Mouse (Mus musculus): ENCODE results near the gene Vcl.

The Vcl gene

GRCm38 (mm10) chr14:20938424-20938823 is 9.2 kb downstream of the Vcl start:
- in situ Hi-C loops (cut with MboI, MseI), result no loop called here

GRCm38 (mm10) chr14:20938860-20939259 is 9.7 kb downstream of the Vcl start:
- in situ Hi-C loops (cut with MboI, MseI), result no loop called here

GRCm38 (mm10) chr14:20945296-20945695 is 16.1 kb downstream of the Vcl start:
- in situ Hi-C loops (cut with MboI, MseI), result no loop called here

GRCm38 (mm10) chr14:20956021-20956420 is 26.8 kb downstream of the Vcl start:
- in situ Hi-C loops (cut with MboI, MseI), result no loop called here

GRCm38 (mm10) chr14:20958971-20959370 is 29.8 kb downstream of the Vcl start:
- in situ Hi-C loops (cut with MboI, MseI), result no loop called here

- in situ Hi-C loops (cut with MboI, MseI), result no loop called here
Observed at GRCm38 (mm10) chr14:20962466-20962865, 33.3 kb downstream of the Vcl start.

GRCm38 (mm10) chr14:20962906-20963305 is 33.7 kb downstream of the Vcl start:
- in situ Hi-C loops (cut with MboI, MseI), result no loop called here

- in situ Hi-C loops (cut with MboI, MseI), result no loop called here
Observed at GRCm38 (mm10) chr14:20963863-20964262, 34.7 kb downstream of the Vcl start.

- in situ Hi-C loops (cut with MboI, MseI), result no loop called here
Observed at GRCm38 (mm10) chr14:20964285-20964684, 35.1 kb downstream of the Vcl start.

- in situ Hi-C loops (cut with MboI, MseI), result no loop called here
Observed at GRCm38 (mm10) chr14:20966959-20967670, 37.9 kb downstream of the Vcl start.

GRCm38 (mm10) chr14:20969066-20969465 is 39.9 kb downstream of the Vcl start:
- in situ Hi-C loops (cut with MboI, MseI), result no loop called here

GRCm38 (mm10) chr14:20970389-20970788 is 41.2 kb downstream of the Vcl start:
- in situ Hi-C loops (cut with MboI, MseI), result loop anchor here (5.0 to 10.0 kb wide), 2 partner anchors 43 to 334 kb away; partner anchors contain the start of gene Vcl (in 1 of the 2)

GRCm38 (mm10) chr14:20970927-20971326 is 41.7 kb downstream of the Vcl start:
- in situ Hi-C loops (cut with MboI, MseI), result loop anchor here (5.0 to 10.0 kb wide), 2 partner anchors 44 to 334 kb away; partner anchors contain the start of gene Vcl (in 1 of the 2)

GRCm38 (mm10) chr14:20973821-20974220 is 44.6 kb downstream of the Vcl start:
- in situ Hi-C loops (cut with MboI, MseI), result loop anchor here (5.0 to 10.0 kb wide), 2 partner anchors 47 to 331 kb away; partner anchors contain the start of gene Vcl (in 1 of the 2)

- in situ Hi-C loops (cut with MboI, MseI), result loop anchor here in 1 of 2 experiments (10.0 kb wide), 1 partner anchor 328 kb away; no protein-coding TSS in a partner anchor
Observed at GRCm38 (mm10) chr14:20976741-20977140, 47.5 kb downstream of the Vcl start.

- in situ Hi-C loops (cut with MboI, MseI), result loop anchor here in 1 of 2 experiments (10.0 kb wide), 1 partner anchor 327 kb away; no protein-coding TSS in a partner anchor
Observed at GRCm38 (mm10) chr14:20977726-20978125, 48.5 kb downstream of the Vcl start.

GRCm38 (mm10) chr14:20983832-20984231 is 54.6 kb downstream of the Vcl start:
- in situ Hi-C loops (cut with MboI, MseI), result no loop called here

- in situ Hi-C loops (cut with MboI, MseI), result no loop called here
Observed at GRCm38 (mm10) chr14:20985482-20985881, 56.3 kb downstream of the Vcl start.

- in situ Hi-C loops (cut with MboI, MseI), result loop anchor here in 1 of 2 experiments (10.0 kb wide), 1 partner anchor 87 kb away; no protein-coding TSS in a partner anchor
Observed at GRCm38 (mm10) chr14:20991492-20991891, 62.3 kb downstream of the Vcl start.

GRCm38 (mm10) chr14:20993067-20993691 is 64.0 kb downstream of the Vcl start:
- in situ Hi-C loops (cut with MboI, MseI), result loop anchor here in 1 of 2 experiments (10.0 kb wide), 1 partner anchor 88 kb away; no protein-coding TSS in a partner anchor

GRCm38 (mm10) chr14:20994475-20994874 is 65.3 kb downstream of the Vcl start:
- in situ Hi-C loops (cut with MboI, MseI), result loop anchor here in 1 of 2 experiments (10.0 kb wide), 1 partner anchor 90 kb away; no protein-coding TSS in a partner anchor

- in situ Hi-C loops (cut with MboI, MseI), result loop anchor here in 1 of 2 experiments (10.0 kb wide), 1 partner anchor 91 kb away; no protein-coding TSS in a partner anchor
Observed at GRCm38 (mm10) chr14:20995497-20995896, 66.3 kb downstream of the Vcl start.
